Mouse (Mus musculus) neural tube, embryonic 14.5 days (tissue): ENCODE data around the gene Ufd1. TPM values are rescaled to one million over a fixed set of nuclear protein-coding genes. Genes with fewer than 3 reads are reported as not detected.
A peak's percentile ranks its signal among the peaks of the same experiment; 100 is the strongest.

Experiments used
- ATAC-seq: fragments of 200-750 bp; cut with Nextera tagmentation; 2 replicates; pipeline ENCODE4 v1.8.0; 2017; ENCODE audit warnings: low read depth, mild to moderate bottlenecking, moderate TSS enrichment, moderate library complexity
- H3K27ac ChIP-seq: fragments of 300-500 bp; sonication (generic); 2 replicates; pipeline ENCODE4 v1.5.1; 2014; ENCODE audit warnings: low read depth, mild to moderate bottlenecking, control low read depth, low read length, moderate library complexity, mixed read lengths
- H3K27me3 ChIP-seq: fragments of 300-500 bp; sonication (generic); 2 replicates; pipeline ENCODE4 v1.6.1; 2014; ENCODE audit warnings: low read length; ENCODE audit not compliant: control insufficient read depth, insufficient read depth
- H3K36me3 ChIP-seq: fragments of 300-500 bp; sonication (generic); 2 replicates; pipeline ENCODE4 v1.6.1; 2014; ENCODE audit warnings: low read length, mixed read lengths; ENCODE audit not compliant: control insufficient read depth, insufficient read depth
- H3K4me1 ChIP-seq: fragments of 300-500 bp; sonication (generic); 2 replicates; pipeline ENCODE4 v1.6.1; 2014; ENCODE audit warnings: low read length; ENCODE audit not compliant: control insufficient read depth, insufficient read depth
- H3K4me2 ChIP-seq: fragments of 300-500 bp; sonication (generic); 2 replicates; pipeline ENCODE4 v1.6.1; 2014; ENCODE audit warnings: mild to moderate bottlenecking, low read depth, low read length, control low read depth
- H3K4me3 ChIP-seq: fragments of 300-500 bp; sonication (generic); 2 replicates; pipeline ENCODE4 v1.5.1; 2014; ENCODE audit warnings: low read depth, low read length, control low read depth, mixed read lengths
- H3K9ac ChIP-seq: fragments of 300-500 bp; sonication (generic); replicated peaks from 2 replicates; pipeline ENCODE4 v1.6.1; 2014; ENCODE audit warnings: low read depth, mild to moderate bottlenecking, control low read depth, low read length, mixed read lengths
- H3K9me3 ChIP-seq: fragments of 300-500 bp; sonication (generic); 2 replicates; pipeline ENCODE4 v1.6.1; 2016; ENCODE audit warnings: low read length; ENCODE audit not compliant: control insufficient read depth
- WGBS: fragments of 180-500 bp; shearing (Covaris S2); extraction: QIAGEN DNeasy Blood & Tissue Kit; methylation state at CpG from one replicate; pipeline ENCODE4 v1.1.7; 2014; 5-methylcytosine and 5-hydroxymethylcytosine counted together
- polyA plus RNA-seq: library from polyadenylated mRNA; unstranded; fragments of >200 nt; fragmentation: Nextera tagmentation; extraction: Ambion mirVana; gene quantifications from 2 replicates; pipeline ENCODE4 v1.2.1, GENCODE M21; 2014

The Ufd1 gene
- polyA plus RNA-seq, 1 experiment from 2014 or later: 115 TPM

DNA sequence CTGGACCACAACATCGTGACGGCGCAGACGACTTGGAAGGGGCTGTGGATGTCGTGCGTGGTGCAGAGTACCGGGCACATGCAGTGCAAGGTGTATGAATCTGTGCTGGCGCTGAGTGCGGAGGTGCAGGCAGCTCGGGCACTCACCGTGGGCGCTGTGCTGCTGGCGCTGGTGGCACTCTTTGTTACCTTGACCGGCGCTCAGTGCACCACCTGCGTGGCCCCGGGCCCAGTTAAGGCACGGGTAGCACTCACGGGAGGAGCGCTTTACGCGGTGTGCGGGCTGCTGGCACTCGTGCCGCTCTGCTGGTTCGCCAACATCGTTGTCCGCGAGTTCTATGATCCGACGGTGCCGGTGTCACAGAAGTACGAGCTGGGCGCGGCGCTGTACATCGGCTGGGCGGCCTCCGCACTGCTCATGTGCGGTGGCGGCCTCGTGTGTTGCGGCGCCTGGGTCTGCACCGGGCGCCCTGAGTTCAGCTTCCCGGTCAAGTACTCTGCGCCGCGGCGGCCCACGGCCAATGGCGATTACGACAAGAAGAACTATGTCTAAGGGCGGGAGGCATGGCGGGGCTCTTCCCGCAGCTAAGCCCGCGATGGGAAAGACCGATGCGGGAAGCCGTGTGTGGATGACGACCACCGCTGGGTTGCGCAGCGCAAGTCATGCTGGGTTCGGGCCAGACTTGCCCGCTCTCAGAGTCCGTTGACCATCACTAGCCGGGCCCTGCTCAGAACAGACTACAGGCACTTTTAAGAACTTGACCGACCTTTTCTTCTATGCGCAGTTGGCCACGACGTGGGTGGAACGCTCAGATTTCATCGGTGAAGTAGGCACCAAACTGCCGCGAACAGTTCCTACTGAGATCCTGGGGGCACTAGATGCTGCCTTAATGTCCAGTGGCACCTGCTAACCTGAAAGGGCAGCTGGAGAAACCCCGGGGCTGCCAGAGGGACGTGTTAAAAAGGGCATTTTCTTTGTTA is 34.2 kb upstream of the Ufd1 start:
- H3K27me3 ChIP-seq: peaks cover 34% of the 10 kb centered on the region
- no peaks in the 10 kb centered on the region for H3K36me3 ChIP-seq
- H3K9ac ChIP-seq: peak overlapping the region; percentile 39
- no peaks in the 10 kb centered on the region for H3K9me3 ChIP-seq
- peak overlapping the region; percentile 23; the same call in 1 of the 2 replicates for H3K27ac ChIP-seq
- 2% methylated on average over 80 of the region's 80 CpGs for WGBS
- peak; percentile 68 for ATAC-seq
- H3K4me2 ChIP-seq: peak overlapping the region; percentile 74
- peak overlapping the region; percentile 42 for H3K4me3 ChIP-seq
- no peaks in the 10 kb centered on the region for H3K4me1 ChIP-seq

DNA sequence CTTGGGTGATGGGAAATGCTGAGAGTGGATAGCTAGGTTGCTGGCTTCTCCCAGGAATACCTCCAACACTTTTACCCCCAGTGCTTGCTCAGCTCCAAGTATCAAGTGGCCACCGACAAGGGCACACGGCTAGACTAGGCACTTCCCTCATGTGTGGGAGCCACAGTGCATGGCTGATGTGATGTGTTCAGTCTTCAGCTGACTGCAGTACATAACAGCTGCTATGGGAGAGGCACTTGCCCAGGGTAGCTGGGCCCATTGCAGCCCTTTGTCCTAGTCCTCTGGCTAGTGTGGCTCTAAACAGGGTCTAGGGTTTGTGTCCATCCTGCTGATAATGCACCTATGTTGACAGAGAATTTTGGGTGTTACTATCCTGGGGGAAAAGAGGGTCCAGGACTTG is 33.1 kb upstream of the Ufd1 start:
- no peak for ATAC-seq
- H3K36me3 ChIP-seq: no peaks in the 10 kb centered on the region
- no peak overlapping the region for H3K4me2 ChIP-seq
- peak overlapping the region; percentile 29; the same call in 1 of the 2 replicates for H3K27ac ChIP-seq
- WGBS: 69% methylated on average over 2 of the region's 2 CpGs
- no peak overlapping the region for H3K9ac ChIP-seq
- no peaks in the 10 kb centered on the region for H3K4me1 ChIP-seq
- H3K9me3 ChIP-seq: no peaks in the 10 kb centered on the region
- peaks cover 34% of the 10 kb centered on the region for H3K27me3 ChIP-seq
- no peak overlapping the region for H3K4me3 ChIP-seq

DNA sequence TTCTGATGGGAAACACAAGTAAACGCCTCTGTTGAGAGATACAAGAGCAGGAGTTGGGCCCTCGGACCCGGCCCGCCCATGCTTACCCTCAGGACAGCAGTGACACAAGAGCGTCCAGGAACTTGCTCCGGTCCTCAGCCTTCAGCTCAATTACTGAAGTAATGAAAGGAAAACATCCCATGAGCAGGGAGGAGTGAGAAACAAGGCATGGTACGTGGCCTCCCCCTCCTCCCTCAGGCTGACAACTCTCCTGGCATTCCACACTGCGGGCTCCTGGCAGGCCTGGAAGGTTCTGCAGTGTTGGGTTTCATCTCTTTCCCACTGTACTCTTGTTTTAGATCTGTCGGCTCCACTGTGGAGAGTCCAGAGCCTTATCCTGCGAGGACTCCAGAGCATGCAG is 29.8 kb upstream of the Ufd1 start:
- Histone ChIP-seq H3K36me3 (no peaks in the 10 kb centered on the region), H3K27me3 (peaks cover 21% of the 10 kb centered on the region), H3K4me1 (no peaks in the 10 kb centered on the region), H3K4me2 (no peak overlapping the region), H3K9ac (no peak overlapping the region), H3K27ac (no peak overlapping the region), H3K4me3 (no peak overlapping the region), H3K9me3 (no peaks in the 10 kb centered on the region)
- WGBS: 96% methylated on average over 10 of the region's 10 CpGs
- ATAC-seq: no peak

DNA sequence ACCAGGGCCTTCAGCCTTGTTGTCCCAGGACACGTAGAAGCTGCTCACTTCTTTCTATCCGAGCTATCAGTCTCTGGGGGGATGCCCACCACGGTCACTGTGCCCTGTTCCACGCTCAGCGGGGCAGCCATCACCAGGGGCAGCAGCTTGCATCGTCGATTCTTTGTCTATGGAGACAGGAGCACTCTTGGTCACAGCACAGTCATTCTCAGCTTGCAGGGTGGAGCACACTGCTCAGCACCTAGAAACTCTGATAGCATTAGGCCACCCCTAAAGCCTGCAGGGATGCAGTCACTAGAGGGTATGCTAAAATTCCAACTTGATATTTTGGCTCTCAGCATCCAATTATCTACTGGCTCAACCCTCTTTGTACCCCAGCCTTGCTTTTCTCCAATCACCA is 26.6 kb upstream of the Ufd1 start:
- no peaks in the 10 kb centered on the region for H3K9me3 ChIP-seq
- no peak overlapping the region for H3K4me2 ChIP-seq
- H3K27ac ChIP-seq: no peak overlapping the region
- H3K4me3 ChIP-seq: no peak overlapping the region
- H3K9ac ChIP-seq: no peak overlapping the region
- H3K36me3 ChIP-seq: no peaks in the 10 kb centered on the region
- WGBS: 91% methylated on average over 7 of the region's 7 CpGs
- H3K27me3 ChIP-seq: no peaks in the 10 kb centered on the region
- H3K4me1 ChIP-seq: no peaks in the 10 kb centered on the region
- ATAC-seq: no peak

DNA sequence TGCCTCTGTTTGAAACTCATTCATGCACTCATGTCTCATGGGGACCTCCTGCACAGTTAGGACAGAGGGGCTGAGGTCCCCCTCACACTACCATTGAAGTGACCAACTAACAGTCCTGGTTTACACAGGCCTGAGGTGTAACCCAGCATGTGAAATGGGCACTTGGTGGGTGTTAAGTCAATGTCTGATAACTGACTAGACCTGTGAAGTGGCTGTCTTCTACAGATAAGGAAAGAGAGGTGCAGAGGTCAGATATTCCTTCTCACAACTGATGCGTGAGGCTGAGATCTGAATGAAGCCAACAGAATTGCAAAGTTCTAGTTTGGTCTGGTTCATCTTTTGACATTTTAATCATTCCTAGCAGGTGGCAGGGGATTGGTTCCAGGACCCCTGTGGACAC is 26.1 kb upstream of the Ufd1 start:
- Histone ChIP-seq H3K4me3 (no peak overlapping the region), H3K4me2 (no peak overlapping the region), H3K4me1 (no peaks in the 10 kb centered on the region), H3K27ac (no peak overlapping the region), H3K27me3 (no peaks in the 10 kb centered on the region), H3K9ac (no peak overlapping the region), H3K36me3 (no peaks in the 10 kb centered on the region), H3K9me3 (no peaks in the 10 kb centered on the region)
- WGBS: 76% methylated on average over 1 of the region's 1 CpGs
- no peak for ATAC-seq

DNA sequence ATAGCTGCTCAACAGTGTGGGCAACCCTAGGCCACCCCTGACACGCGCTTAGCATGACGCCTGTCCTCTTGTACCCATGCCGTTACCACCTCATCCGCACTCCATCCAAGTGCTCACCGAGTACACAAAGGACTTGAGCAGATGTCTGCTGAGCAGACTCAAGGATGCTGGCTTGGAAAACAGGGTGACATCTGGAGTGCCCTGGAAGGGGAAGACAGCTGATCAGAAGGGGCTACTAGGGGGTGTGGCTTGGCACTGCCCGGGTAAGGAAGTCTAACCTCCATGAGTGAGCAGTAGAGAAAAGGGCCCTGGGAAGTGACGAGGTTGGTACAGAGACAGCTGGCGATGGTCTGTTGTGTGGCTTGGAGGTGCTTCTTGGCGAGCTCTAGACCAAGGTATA is 24.9 kb upstream of the Ufd1 start:
- H3K9me3 ChIP-seq: no peaks in the 10 kb centered on the region
- no peak overlapping the region for H3K27ac ChIP-seq
- H3K27me3 ChIP-seq: no peaks in the 10 kb centered on the region
- no peak overlapping the region for H3K9ac ChIP-seq
- 96% methylated on average over 10 of the region's 10 CpGs for WGBS
- H3K36me3 ChIP-seq: no peaks in the 10 kb centered on the region
- no peak for ATAC-seq
- no peaks in the 10 kb centered on the region for H3K4me1 ChIP-seq
- H3K4me2 ChIP-seq: no peak overlapping the region
- H3K4me3 ChIP-seq: no peak overlapping the region

DNA sequence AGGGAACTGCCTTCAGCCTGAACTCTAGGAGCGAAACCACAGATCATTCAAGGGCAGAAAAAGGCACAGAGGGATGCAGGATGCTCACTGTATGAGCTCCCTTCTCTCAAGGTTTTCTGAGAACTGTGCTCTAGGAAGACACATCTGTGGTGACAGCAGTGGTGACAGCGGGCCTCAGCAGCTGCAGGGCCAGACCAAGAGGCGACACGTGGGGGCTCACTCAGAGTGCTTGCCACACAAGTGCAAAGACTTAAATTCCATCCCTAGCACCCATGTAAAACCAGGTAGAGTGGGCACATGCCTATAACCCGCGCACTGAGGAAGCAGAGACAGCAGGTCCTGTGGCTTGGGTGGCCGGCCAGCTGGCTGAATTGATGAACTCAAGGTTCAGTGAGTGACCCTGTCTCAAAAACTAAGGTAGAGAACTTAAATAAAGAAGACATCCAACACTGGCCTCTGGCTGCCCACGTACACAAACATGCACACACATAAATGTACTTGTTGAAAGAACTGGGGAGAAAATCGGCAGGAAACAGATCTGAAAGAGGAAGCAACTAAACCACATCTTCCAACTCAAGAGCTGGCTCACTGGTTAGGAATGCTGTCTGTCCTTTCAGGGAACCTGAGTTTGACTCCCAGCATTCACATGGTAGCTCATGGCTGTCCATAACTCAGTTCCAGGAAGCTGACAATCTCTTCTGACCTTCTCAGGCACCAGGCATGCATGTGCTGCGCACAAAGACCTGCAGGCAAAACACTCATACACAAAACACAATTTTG is 22.8 kb upstream of the Ufd1 start:
- Histone ChIP-seq H3K4me3 (no peak overlapping the region), H3K27ac (no peak overlapping the region), H3K9ac (no peak overlapping the region), H3K36me3 (no peaks in the 10 kb centered on the region), H3K27me3 (no peaks in the 10 kb centered on the region), H3K9me3 (no peaks in the 10 kb centered on the region), H3K4me2 (no peak overlapping the region), H3K4me1 (no peaks in the 10 kb centered on the region)
- no peak for ATAC-seq
- 88% methylated on average over 10 of the region's 10 CpGs for WGBS

DNA sequence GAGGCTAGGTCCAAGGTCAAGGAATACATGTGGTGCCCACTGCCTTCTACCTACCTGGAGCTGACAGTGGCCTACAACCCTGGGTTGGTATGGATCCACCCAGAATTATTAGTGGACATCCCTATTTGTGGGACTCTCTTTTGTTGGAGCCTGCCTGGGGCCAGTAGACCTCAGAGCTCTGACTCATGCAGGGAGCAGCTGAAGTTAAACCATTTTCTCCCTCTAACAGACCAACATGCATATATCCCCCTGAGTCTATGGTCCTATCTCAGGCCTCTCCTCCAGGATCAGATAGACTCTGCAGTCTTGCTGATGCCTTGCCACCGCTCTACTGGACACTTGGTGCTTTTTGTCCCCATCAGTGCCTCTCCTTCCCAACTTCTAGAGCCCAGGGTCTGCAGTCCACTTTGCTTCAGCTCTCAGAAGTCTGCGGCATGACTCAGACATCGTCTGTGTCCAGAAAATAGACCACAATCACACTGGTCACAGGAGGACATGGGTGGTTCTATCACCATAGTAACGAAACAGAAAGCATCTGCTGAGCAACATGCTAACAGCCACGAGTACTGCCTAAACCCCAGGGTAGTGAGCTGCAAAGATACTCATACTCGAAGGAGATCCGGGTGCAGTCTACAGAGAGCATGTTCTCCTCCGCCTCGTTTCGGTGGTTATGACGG is 16.2 kb upstream of the Ufd1 start:
- no peak overlapping the region for H3K27ac ChIP-seq
- H3K36me3 ChIP-seq: no peaks in the 10 kb centered on the region
- no peak overlapping the region for H3K9ac ChIP-seq
- H3K4me2 ChIP-seq: no peak overlapping the region
- no peaks in the 10 kb centered on the region for H3K27me3 ChIP-seq
- H3K4me1 ChIP-seq: no peaks in the 10 kb centered on the region
- WGBS: 92% methylated on average over 11 of the region's 11 CpGs
- H3K9me3 ChIP-seq: no peaks in the 10 kb centered on the region
- no peak overlapping the region for H3K4me3 ChIP-seq
- ATAC-seq: no peak
